Mouse (Mus musculus): ENCODE data around the gene Neurl4.
"Not testable (repeated sequence)": the region's sequence is repeated elsewhere in the genome, so short reads cannot be mapped to it uniquely, and the experiment has no call there.

Gene Neurl4

GRCm38 (mm10) chr11:69912716-69913530 lies 12.1 kb downstream of the Neurl4 start:
- no peak for DNase-seq (ENCODE audit: extremely low read depth, insufficient read length, low spot score)

GRCm38 (mm10) chr11:69913554-69914371 lies 12.9 kb downstream of the Neurl4 start, which contains the start of gene Gps2:
Gene Gps2 (plus strand): TSS chr11:69913888.
- peak; percentile 87 for DNase-seq (ENCODE audit: extremely low read depth, insufficient read length, low spot score)

- DNase-seq (ENCODE audit: extremely low read depth, insufficient read length, low spot score): no peak
Measured at GRCm38 (mm10) chr11:69914372-69914764, 13.5 kb downstream of the Neurl4 start.

- no peak for DNase-seq (ENCODE audit: extremely low read depth, insufficient read length, low spot score)
Measured at GRCm38 (mm10) chr11:69914917-69915430, 14.1 kb downstream of the Neurl4 start.

- DNase-seq (ENCODE audit: extremely low read depth, insufficient read length, low spot score): no peak
Measured at GRCm38 (mm10) chr11:69915667-69916627, 15.1 kb downstream of the Neurl4 start.

GRCm38 (mm10) chr11:69916652-69917378 lies 15.9 kb downstream of the Neurl4 start:
- DNase-seq (ENCODE audit: extremely low read depth, insufficient read length, low spot score): not testable (repeated sequence)

GRCm38 (mm10) chr11:69917379-69917948 lies 16.6 kb downstream of the Neurl4 start:
- DNase-seq (ENCODE audit: extremely low read depth, insufficient read length, low spot score): no peak

GRCm38 (mm10) chr11:69918118-69918517 lies 17.2 kb downstream of the Neurl4 start:
- DNase-seq (ENCODE audit: extremely low read depth, insufficient read length, low spot score): no peak

GRCm38 (mm10) chr11:69919053-69919452 lies 18.2 kb downstream of the Neurl4 start:
- no peak for DNase-seq (ENCODE audit: extremely low read depth, insufficient read length, low spot score)

GRCm38 (mm10) chr11:69919661-69920265 lies 18.9 kb downstream of the Neurl4 start:
- DNase-seq (ENCODE audit: extremely low read depth, insufficient read length, low spot score): peak; percentile 82

GRCm38 (mm10) chr11:69920266-69921031 lies 19.6 kb downstream of the Neurl4 start:
- peak; percentile 65 for DNase-seq (ENCODE audit: extremely low read depth, insufficient read length, low spot score)

- DNase-seq (ENCODE audit: extremely low read depth, insufficient read length, low spot score): peak; percentile 100
Measured at GRCm38 (mm10) chr11:69921114-69922011, 20.5 kb downstream of the Neurl4 start, which contains the start of gene Eif5a. Gene Eif5a (minus strand): TSS chr11:69921958.

- DNase-seq (ENCODE audit: extremely low read depth, insufficient read length, low spot score): peak; percentile 36
Measured at GRCm38 (mm10) chr11:69922012-69922756, 21.3 kb downstream of the Neurl4 start.

- DNase-seq (ENCODE audit: extremely low read depth, insufficient read length, low spot score): no peak
Measured at GRCm38 (mm10) chr11:69922796-69923195, 21.9 kb downstream of the Neurl4 start.

GRCm38 (mm10) chr11:69927501-69927900 lies 26.6 kb downstream of the Neurl4 start:
- DNase-seq (ENCODE audit: extremely low read depth, insufficient read length, low spot score): no peak

- no peak for DNase-seq (ENCODE audit: extremely low read depth, insufficient read length, low spot score)
Measured at GRCm38 (mm10) chr11:69929712-69930111, 28.8 kb downstream of the Neurl4 start.
